Mouse (Mus musculus) forebrain, embryonic 16.5 days (tissue): ENCODE data around the gene Lhfpl3. TPM values are rescaled to one million over a fixed set of nuclear protein-coding genes. Genes with fewer than 3 reads are reported as not detected.

Source experiments
- ATAC-seq: fragments of 200-750 bp; cut with Nextera tagmentation; 2 replicates; pipeline ENCODE4 v1.8.0; 2017; ENCODE audit warnings: mild to moderate bottlenecking, moderate library complexity
- H3K27ac ChIP-seq: fragments of 300-500 bp; sonication (generic); 2 replicates; pipeline ENCODE4 v1.5.1; 2014; ENCODE audit warnings: low read length, control low read depth
- H3K27me3 ChIP-seq: fragments of 300-500 bp; sonication (generic); replicated peaks from 2 replicates; pipeline ENCODE4 v1.6.1; 2014; ENCODE audit warnings: low read length; ENCODE audit not compliant: control insufficient read depth, insufficient read depth
- H3K36me3 ChIP-seq: fragments of 300-500 bp; sonication (generic); 2 replicates; pipeline ENCODE4 v1.6.1; 2014; ENCODE audit not compliant: control insufficient read depth, insufficient read depth
- H3K4me1 ChIP-seq: fragments of 300-500 bp; sonication (generic); replicated peaks from 2 replicates; pipeline ENCODE4 v1.6.1; 2014; ENCODE audit warnings: low read length; ENCODE audit not compliant: control insufficient read depth, insufficient read depth
- H3K4me2 ChIP-seq: fragments of 300-500 bp; sonication (generic); 2 replicates; pipeline ENCODE4 v1.6.1; 2014; ENCODE audit warnings: mild to moderate bottlenecking, low read length, control low read depth
- H3K4me3 ChIP-seq: fragments of 300-500 bp; sonication (generic); replicated peaks from 2 replicates; pipeline ENCODE4 v1.5.1; 2014; ENCODE audit warnings: mild to moderate bottlenecking, low read length, control low read depth
- H3K9ac ChIP-seq: fragments of 300-500 bp; sonication (generic); replicated peaks from 2 replicates; pipeline ENCODE4 v1.6.1; 2014; ENCODE audit warnings: low read depth, low read length, control low read depth
- H3K9me3 ChIP-seq: fragments of 300-500 bp; sonication (generic); 2 replicates; pipeline ENCODE4 v1.6.1; 2016; ENCODE audit warnings: low read length; ENCODE audit not compliant: control insufficient read depth
- WGBS: fragments of 180-500 bp; shearing (Covaris S2); extraction: QIAGEN DNeasy Blood & Tissue Kit; methylation state at CpG from one replicate; pipeline ENCODE4 v1.1.7; 2014; 5-methylcytosine and 5-hydroxymethylcytosine counted together
- polyA plus RNA-seq: library from polyadenylated mRNA; unstranded; fragments of >200 nt; fragmentation: Nextera tagmentation; extraction: Ambion mirVana; gene quantifications from 2 replicates; pipeline ENCODE4 v1.2.1, GENCODE M21; 2015

Lhfpl3 gene
- polyA plus RNA-seq, 1 experiment from 2014 or later, result 14.7 TPM

- Histone ChIP-seq H3K36me3 (no peaks in the 10 kb centered on the region), H3K9ac (no peak overlapping the region), H3K4me3 (no peak overlapping the region), H3K4me1 (no peaks in the 10 kb centered on the region), H3K9me3 (no peaks in the 10 kb centered on the region), H3K27me3 (no peaks in the 10 kb centered on the region), H3K27ac (no peak overlapping the region), H3K4me2 (no peak overlapping the region)
- no peak for ATAC-seq
- WGBS, result 85% methylated on average over 4 of the region's 4 CpGs
Observed at GRCm38 (mm10) chr5:23153210-23153609, 407.4 kb downstream of the Lhfpl3 start.

- Histone ChIP-seq H3K9ac (no peak overlapping the region), H3K4me1 (no peaks in the 10 kb centered on the region), H3K27ac (no peak overlapping the region), H3K4me3 (no peak overlapping the region), H3K9me3 (no peaks in the 10 kb centered on the region), H3K4me2 (no peak overlapping the region), H3K36me3 (no peaks in the 10 kb centered on the region), H3K27me3 (no peaks in the 10 kb centered on the region)
- 97% methylated on average over 1 of the region's 1 CpGs for WGBS
- no peak for ATAC-seq
Observed at GRCm38 (mm10) chr5:23154439-23154838, 408.6 kb downstream of the Lhfpl3 start.

GRCm38 (mm10) chr5:23165947-23166350 is 420.1 kb downstream of the Lhfpl3 start:
- H3K9me3 ChIP-seq, result no peaks in the 10 kb centered on the region
- H3K27ac ChIP-seq, result 0 out of 2 replicates have a peak overlapping the region, but pooled peaks have one; percentile 10
- H3K4me2 ChIP-seq, result peak overlapping the region; percentile 34
- no peaks in the 10 kb centered on the region for H3K36me3 ChIP-seq
- ATAC-seq, result peak; percentile 77
- no peaks in the 10 kb centered on the region for H3K27me3 ChIP-seq
- WGBS, result 5% methylated on average over 6 of the region's 6 CpGs
- peaks cover 8% of the 10 kb centered on the region for H3K4me1 ChIP-seq
- H3K4me3 ChIP-seq, result no peak overlapping the region
- no peak overlapping the region for H3K9ac ChIP-seq

- 66% methylated on average over 1 of the region's 1 CpGs for WGBS
- Histone ChIP-seq H3K9me3 (no peaks in the 10 kb centered on the region), H3K36me3 (no peaks in the 10 kb centered on the region), H3K9ac (no peak overlapping the region), H3K4me1 (peaks cover 8% of the 10 kb centered on the region), H3K4me3 (no peak overlapping the region), H3K27ac (no peak overlapping the region), H3K4me2 (no peak overlapping the region), H3K27me3 (no peaks in the 10 kb centered on the region)
- ATAC-seq, result 0 out of 2 replicates have a peak, but pooled peaks have one; percentile 20
Observed at GRCm38 (mm10) chr5:23166658-23167057, 420.8 kb downstream of the Lhfpl3 start.

GRCm38 (mm10) chr5:23189633-23190032 is 443.8 kb downstream of the Lhfpl3 start:
- H3K9ac ChIP-seq, result no peak overlapping the region

GRCm38 (mm10) chr5:23196879-23197278 is 451.0 kb downstream of the Lhfpl3 start:
- Histone ChIP-seq H3K36me3 (no peaks in the 10 kb centered on the region), H3K9me3 (no peaks in the 10 kb centered on the region), H3K27me3 (no peaks in the 10 kb centered on the region), H3K4me1 (peaks cover 3% of the 10 kb centered on the region; the same call in 1 of the 2 replicates), H3K27ac (no peak overlapping the region), H3K4me3 (no peak overlapping the region), H3K4me2 (no peak overlapping the region), H3K9ac (no peak overlapping the region)
- 33% methylated on average over 4 of the region's 4 CpGs for WGBS
- peak; percentile 97 for ATAC-seq

More at GRCm38 (mm10) chr5:23189633-23190032, 443.8 kb downstream of the Lhfpl3 start:
- no peaks in the 10 kb centered on the region for H3K4me1 ChIP-seq
- H3K27me3 ChIP-seq, result no peaks in the 10 kb centered on the region
- no peaks in the 10 kb centered on the region for H3K36me3 ChIP-seq
- H3K4me3 ChIP-seq, result no peak overlapping the region
- 81% methylated on average over 6 of the region's 6 CpGs for WGBS
- no peaks in the 10 kb centered on the region for H3K9me3 ChIP-seq
- no peak overlapping the region for H3K27ac ChIP-seq
- ATAC-seq, result no peak
- no peak overlapping the region for H3K4me2 ChIP-seq

- 82% methylated on average over 5 of the region's 5 CpGs for WGBS
- H3K4me3 ChIP-seq, result no peak overlapping the region
- no peaks in the 10 kb centered on the region for H3K27me3 ChIP-seq
- no peaks in the 10 kb centered on the region for H3K4me1 ChIP-seq
- no peak overlapping the region for H3K9ac ChIP-seq
- H3K9me3 ChIP-seq, result no peaks in the 10 kb centered on the region
- H3K4me2 ChIP-seq, result no peak overlapping the region
- no peak for ATAC-seq
- no peak overlapping the region for H3K27ac ChIP-seq
- H3K36me3 ChIP-seq, result no peaks in the 10 kb centered on the region
Observed at GRCm38 (mm10) chr5:23213086-23213485, 467.2 kb downstream of the Lhfpl3 start.

- Histone ChIP-seq H3K9me3 (no peaks in the 10 kb centered on the region), H3K27ac (no peak overlapping the region), H3K9ac (no peak overlapping the region), H3K4me3 (no peak overlapping the region), H3K4me2 (no peak overlapping the region), H3K27me3 (no peaks in the 10 kb centered on the region), H3K4me1 (no peaks in the 10 kb centered on the region), H3K36me3 (no peaks in the 10 kb centered on the region)
- WGBS, result 95% methylated on average over 3 of the region's 3 CpGs
- ATAC-seq, result no peak
Observed at GRCm38 (mm10) chr5:23214646-23215045, 468.8 kb downstream of the Lhfpl3 start.

GRCm38 (mm10) chr5:23219655-23220054 is 473.8 kb downstream of the Lhfpl3 start:
- no peak for ATAC-seq
- Histone ChIP-seq H3K27ac (no peak overlapping the region), H3K9me3 (no peaks in the 10 kb centered on the region), H3K36me3 (no peaks in the 10 kb centered on the region), H3K9ac (no peak overlapping the region), H3K4me2 (no peak overlapping the region), H3K4me3 (no peak overlapping the region), H3K27me3 (no peaks in the 10 kb centered on the region), H3K4me1 (no peaks in the 10 kb centered on the region)
- WGBS, result 93% methylated on average over 1 of the region's 1 CpGs
